Mouse (Mus musculus): ENCODE results near the gene Gm11361. TPM values are rescaled to one million over a fixed set of nuclear protein-coding genes. Genes with fewer than 3 reads are reported as not detected.

Gm11361 gene
- polyA plus RNA-seq (2012; rRNA removed) = 1.9 and 2.0 TPM in 2 replicates

- DNase-seq (ENCODE audit: extremely low spot score in 1 of 2, low spot score in 1 of 2) = no peak
Measured at GRCm38 (mm10) chr13:28257228-28257627, at the start of gene Gm11361. Gm11361 (plus strand) TSS chr13:28257528.

- DNase-seq (ENCODE audit: extremely low spot score in 1 of 2, low spot score in 1 of 2) = no peak
Measured at GRCm38 (mm10) chr13:28264399-28264798, 7.1 kb downstream of the Gm11361 start.

DNA sequence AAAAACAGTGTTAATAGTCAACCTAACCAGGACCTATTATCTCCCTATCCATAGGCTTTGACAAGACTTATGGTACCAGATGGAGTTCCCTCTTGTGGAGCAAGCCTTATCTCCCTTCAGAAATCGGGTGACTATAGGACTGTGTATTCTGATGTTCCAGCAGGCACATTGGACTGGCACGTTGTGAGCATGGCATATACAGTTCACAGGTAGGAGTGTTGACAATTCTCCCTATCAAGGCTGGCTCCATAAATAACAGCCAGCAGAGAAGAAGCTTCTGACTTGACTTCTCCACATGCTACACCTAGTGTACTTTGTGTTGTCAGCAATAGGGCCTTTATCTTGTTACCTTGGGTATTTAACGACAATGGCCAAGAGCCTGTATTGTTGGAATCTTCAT is 30.0 kb downstream of the Gm11361 start:
- no peak for DNase-seq (ENCODE audit: extremely low spot score in 1 of 2, low spot score in 1 of 2)

GRCm38 (mm10) chr13:28294272-28294671 is 36.9 kb downstream of the Gm11361 start:
- peak in 1 of 2 experiments; percentile 17 for DNase-seq (ENCODE audit: extremely low spot score in 1 of 2, low spot score in 1 of 2)

- DNase-seq (ENCODE audit: extremely low spot score in 1 of 2, low spot score in 1 of 2) = no peak
Measured at GRCm38 (mm10) chr13:28294757-28295361, 37.5 kb downstream of the Gm11361 start.

DNA sequence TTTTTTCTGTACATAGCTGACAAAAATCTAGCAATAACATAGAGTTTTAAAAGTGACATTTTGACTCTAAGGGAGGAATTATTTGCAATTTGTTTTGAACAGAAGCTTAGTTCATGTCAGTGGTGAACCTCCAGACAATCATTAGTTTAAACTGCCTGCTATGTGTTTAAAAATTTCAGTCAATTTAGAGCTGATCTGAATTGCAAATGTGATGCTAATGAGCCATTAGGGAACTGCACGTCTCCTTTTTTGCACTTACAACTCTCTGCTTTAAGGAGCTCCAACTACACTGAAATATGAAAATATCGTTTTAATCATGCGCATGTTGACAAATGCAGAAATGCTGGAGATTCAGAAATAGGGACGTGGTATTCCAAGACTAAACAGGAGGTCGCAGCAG is 38.2 kb downstream of the Gm11361 start:
- peak in 1 of 2 experiments; percentile 5 for DNase-seq (ENCODE audit: extremely low spot score in 1 of 2, low spot score in 1 of 2)

DNA sequence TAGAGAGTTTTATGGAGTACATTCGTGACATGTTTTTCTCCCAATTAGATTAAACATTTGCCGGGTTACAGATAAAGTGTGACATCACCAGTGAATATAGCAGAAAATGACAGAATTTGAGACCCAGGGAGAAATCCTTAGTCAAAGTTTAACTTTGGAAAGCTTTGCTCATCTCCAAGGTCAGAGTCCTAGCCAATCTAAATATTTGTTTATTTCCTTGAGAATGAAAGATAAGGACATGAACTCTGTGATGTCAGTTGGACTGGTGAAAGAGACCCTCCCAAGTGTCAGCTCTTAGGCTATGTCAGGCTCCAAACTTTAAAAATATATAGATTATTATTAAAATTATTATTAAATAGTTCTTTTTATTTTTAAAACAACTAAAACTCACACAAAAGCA is 39.8 kb downstream of the Gm11361 start:
- DNase-seq (ENCODE audit: extremely low spot score in 1 of 2, low spot score in 1 of 2) = no peak

GRCm38 (mm10) chr13:28297577-28297976 is 40.2 kb downstream of the Gm11361 start:
- DNase-seq (ENCODE audit: extremely low spot score in 1 of 2, low spot score in 1 of 2) = no peak

Other genes with a start within 250 kb of the Gm11361 start
- 0.56 and 0.90 TPM in 2 replicates for gene Prl4a1, start 241.3 kb upstream of the Gm11361 start, polyA plus RNA-seq (2012; rRNA removed)
- not detected in 2 replicates for gene Prl5a1, start 115.0 kb upstream of the Gm11361 start, polyA plus RNA-seq (2012; rRNA removed)